In the genomic region with DNA sequence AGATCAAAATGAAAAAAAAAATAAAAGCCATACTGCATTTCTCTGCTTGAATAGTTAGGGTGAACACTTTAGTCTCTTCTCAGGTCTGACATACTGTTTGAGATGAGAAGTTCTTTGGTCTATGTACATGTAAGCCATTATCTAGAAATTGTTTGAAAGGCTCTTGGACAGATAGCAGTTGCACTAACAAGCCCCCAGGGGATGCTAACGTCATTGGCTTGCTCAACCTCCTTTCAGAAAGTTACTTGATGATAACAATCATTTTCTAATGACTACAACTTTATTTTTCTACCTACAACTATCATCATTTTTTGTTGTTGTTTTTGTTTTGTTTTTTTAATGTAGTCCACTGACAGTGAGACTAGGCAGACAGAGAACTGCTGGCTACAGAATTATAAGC, we compare ENCODE assay signal across 24 mouse cellular contexts.
DNase-seq lines count a peak whose midpoint lies in the region; ATAC-seq and TF ChIP-seq lines count a peak whose summit lies in the region.
"Had no signal": no experiment of that assay in that cellular context is flagged by ENCODE, and none has a peak within 500 bp of the region (broad histone marks: within the 10 kb centered on the region; RNA-seq: fewer than 3 reads in every experiment).

No protein-coding gene starts in this region.

- no peak overlapping the region for H3K9ac ChIP-seq in intestine, embryonic 15.5 days
- H3K9ac ChIP-seq: embryonic facial prominence, embryonic 15.5 days; forebrain, embryonic 15.5 days; hindbrain, embryonic 12.5 days had no signal

- TF ChIP-seq CTCF in layer of hippocampus, adult 2 months (conservative IDR thresholded peaks at IDR 0.05): peak; percentile 34

- H3K4me1 ChIP-seq in intestine, embryonic 15.5 days (replicated peaks): no peaks in the 10 kb centered on the region
- H3K4me1 ChIP-seq: embryonic facial prominence, embryonic 15.5 days; forebrain, embryonic 10.5 days; forebrain, embryonic 15.5 days; heart, embryonic 10.5 days; hindbrain, embryonic 12.5 days had no signal

- H3K9me3 ChIP-seq in intestine, embryonic 15.5 days: no peaks in the 10 kb centered on the region
- H3K9me3 ChIP-seq: embryonic facial prominence, embryonic 15.5 days; forebrain, embryonic 10.5 days; forebrain, embryonic 15.5 days; heart, embryonic 10.5 days; hindbrain, embryonic 12.5 days had no signal

- no peak for ATAC-seq in intestine, embryonic 15.5 days
- ATAC-seq: CD4-positive, CD25-positive, alpha-beta regulatory T cell, adult 4 months; forebrain, embryonic 15.5 days; hindbrain, embryonic 16.5 days; inflammation-experienced regulatory T-cells, adult 6 months had no signal

- H3K27me3 ChIP-seq in intestine, embryonic 15.5 days (replicated peaks): no peaks in the 10 kb centered on the region
- H3K27me3 ChIP-seq: embryonic facial prominence, embryonic 15.5 days; forebrain, embryonic 15.5 days; hindbrain, embryonic 12.5 days had no signal

- WGBS in intestine, embryonic 15.5 days: 35% methylated on average over 1 of the region's 1 CpGs

- no peak overlapping the region for H3K4me3 ChIP-seq in layer of hippocampus, adult 2 months
- H3K4me3 ChIP-seq in intestine, embryonic 15.5 days (replicated peaks): no peak overlapping the region
- H3K4me3 ChIP-seq: embryonic facial prominence, embryonic 15.5 days; erythroblast, embryonic 14.5 days; forebrain, embryonic 10.5 days; forebrain, embryonic 15.5 days; heart, embryonic 10.5 days; hindbrain, embryonic 12.5 days had no signal

- no peak overlapping the region for H3K27ac ChIP-seq in layer of hippocampus, adult 2 months
- no peak overlapping the region for H3K27ac ChIP-seq in intestine, embryonic 15.5 days
- H3K27ac ChIP-seq: embryonic facial prominence, embryonic 15.5 days; forebrain, embryonic 10.5 days; forebrain, embryonic 15.5 days; heart, embryonic 10.5 days; hindbrain, embryonic 12.5 days had no signal

- H3K4me2 ChIP-seq in intestine, embryonic 15.5 days (replicated peaks): no peak overlapping the region
- H3K4me2 ChIP-seq: embryonic facial prominence, embryonic 15.5 days; forebrain, embryonic 15.5 days; hindbrain, embryonic 12.5 days had no signal

- peak; percentile 15 to 22 for DNase-seq in cerebellum, postnatal 14 days
- DNase-seq in cerebellum, postnatal 4 days (ENCODE audit: low spot score in 2 of 2): no peak
- no peak for DNase-seq in layer of hippocampus, adult 2 months (ENCODE audit: low spot score in 2 of 2)
- DNase-seq in layer of hippocampus, adult 9-11 months: no peak
- DNase-seq in ES-CJ7 (ENCODE audit: low read depth, low spot score): peak; percentile 9
- DNase-seq in spleen, adult 18-20 months: no peak
- DNase-seq: adrenal gland, postnatal 10 days; B cell, adult 2 months; cerebellum, adult 11 months; gastrocnemius, postnatal 10 days; heart, adult 18-20 months; heart, postnatal 10 days; heart, postnatal 4 days; kidney, adult 2 months had no signal

- no peaks in the 10 kb centered on the region for H3K36me3 ChIP-seq in intestine, embryonic 15.5 days
- H3K36me3 ChIP-seq: embryonic facial prominence, embryonic 15.5 days; forebrain, embryonic 10.5 days; forebrain, embryonic 15.5 days; heart, embryonic 10.5 days; hindbrain, embryonic 12.5 days had no signal

Comparison
In these comparisons a context has a peak if more than half of its experiments do, and no peak if none do; other contexts are left out.
1. DNase-seq: peak in cerebellum, postnatal 14 days (2 of 2) and ES-CJ7 (single experiment); none in cerebellum, postnatal 4 days (0 of 2), layer of hippocampus, adult 2 months (0 of 2), layer of hippocampus, adult 9-11 months (single experiment) and spleen, adult 18-20 months (0 of 2).